In the genomic region with DNA sequence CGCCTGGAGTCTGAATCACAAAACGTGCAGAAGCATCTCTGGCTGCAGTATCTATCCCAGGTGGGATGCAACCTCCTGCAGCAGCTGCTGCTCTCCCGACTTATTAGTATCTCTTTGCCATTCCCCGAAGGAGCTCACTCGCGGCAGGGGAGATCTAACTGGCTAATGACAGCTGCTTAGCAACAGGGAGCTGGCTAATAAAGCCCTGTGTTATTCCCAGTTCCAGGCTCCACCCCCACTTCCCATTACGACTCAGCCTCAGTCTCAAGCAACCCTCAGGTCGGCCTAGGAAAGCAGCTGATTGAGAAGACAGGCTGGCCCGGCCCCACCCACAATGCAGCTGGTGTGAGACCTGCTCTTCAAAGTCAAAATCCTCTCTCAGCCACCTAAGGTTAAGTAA, we compare ENCODE assay signal across 8 mouse cellular contexts. TPM values are rescaled to one million over a fixed set of nuclear protein-coding genes. Genes with fewer than 3 reads are reported as not detected.
A peak's percentile ranks its signal among the peaks of the same experiment; 100 is the strongest.
DNase-seq lines count a peak whose midpoint lies in the region; ATAC-seq lines count a peak whose summit lies in the region.

No protein-coding gene starts in this region.

- H3K4me2 ChIP-seq in intestine, embryonic 16.5 days (ENCODE audit: low read depth, low read length): peak overlapping the region; percentile 37
- H3K4me2 ChIP-seq in midbrain, embryonic 16.5 days (ENCODE audit: low read length): peak overlapping the region; percentile 48

- no peaks in the 10 kb centered on the region for H3K27me3 ChIP-seq in embryonic facial prominence, embryonic 10.5 days (replicated peaks; ENCODE audit: low read depth, poor library complexity, severe bottlenecking)
- no peaks in the 10 kb centered on the region for H3K27me3 ChIP-seq in intestine, embryonic 16.5 days (replicated peaks; ENCODE audit: control insufficient read depth, insufficient read depth, low read length)
- H3K27me3 ChIP-seq in midbrain, embryonic 16.5 days (ENCODE audit: control insufficient read depth, insufficient read depth, low read depth, low read length): no peaks in the 10 kb centered on the region

- H3K9ac ChIP-seq in intestine, embryonic 16.5 days (ENCODE audit: low read depth, low read length): no peak overlapping the region
- 0 out of 2 replicates have a peak overlapping the region, but pooled peaks have one; percentile 40 for H3K9ac ChIP-seq in midbrain, embryonic 16.5 days (ENCODE audit: low read depth, low read length)

- intact Hi-C loops in left cerebral cortex, postnatal 14 days (cut with DNase I): no loop called here

- peak; percentile 37 for DNase-seq in ovary, postnatal 14 days (ENCODE audit: low spot score)
- DNase-seq in ovary, postnatal 10 days (ENCODE audit: low spot score): no peak
- DNase-seq in embryonic facial prominence, embryonic 10.5 days (ENCODE audit: low spot score): peak; percentile 72
- DNase-seq in heart, adult 18-20 months: peak; percentile 64 to 73
- DNase-seq in left cerebral cortex, postnatal 14 days (ENCODE audit: low spot score in 2 of 2): peak; percentile 69 to 83
- DNase-seq in spleen, postnatal 4 days (ENCODE audit: low spot score in 2 of 2): no peak

- WGBS in embryonic facial prominence, embryonic 10.5 days: 3% methylated on average over 9 of the region's 9 CpGs
- 3% methylated on average over 9 of the region's 9 CpGs for WGBS in intestine, embryonic 16.5 days
- WGBS in midbrain, embryonic 16.5 days: 2% methylated on average over 9 of the region's 9 CpGs

- H3K9me3 ChIP-seq in embryonic facial prominence, embryonic 10.5 days: no peaks in the 10 kb centered on the region
- H3K9me3 ChIP-seq in intestine, embryonic 16.5 days (ENCODE audit: control insufficient read depth, low read length): no peaks in the 10 kb centered on the region
- no peaks in the 10 kb centered on the region for H3K9me3 ChIP-seq in midbrain, embryonic 16.5 days (replicated peaks; ENCODE audit: control insufficient read depth, low read length, poor library complexity, severe bottlenecking)

- no peaks in the 10 kb centered on the region for H3K36me3 ChIP-seq in embryonic facial prominence, embryonic 10.5 days (replicated peaks)
- no peaks in the 10 kb centered on the region for H3K36me3 ChIP-seq in intestine, embryonic 16.5 days (ENCODE audit: control insufficient read depth, insufficient read depth, low read length)
- no peaks in the 10 kb centered on the region for H3K36me3 ChIP-seq in midbrain, embryonic 16.5 days (ENCODE audit: control insufficient read depth, insufficient read depth, low read length)

- peak; percentile 91 for ATAC-seq in intestine, embryonic 16.5 days
- peak; percentile 91 for ATAC-seq in midbrain, embryonic 16.5 days

- H3K27ac ChIP-seq in embryonic facial prominence, embryonic 10.5 days (replicated peaks): no peak overlapping the region; the same call in 1 of the 2 replicates
- no peak overlapping the region for H3K27ac ChIP-seq in intestine, embryonic 16.5 days (ENCODE audit: low read length)
- peak overlapping the region; percentile 77 for H3K27ac ChIP-seq in midbrain, embryonic 16.5 days (ENCODE audit: low read length)

- peaks cover 23% of the 10 kb centered on the region for H3K4me1 ChIP-seq in embryonic facial prominence, embryonic 10.5 days
- H3K4me1 ChIP-seq in intestine, embryonic 16.5 days (ENCODE audit: control insufficient read depth, insufficient read depth, low read length): peaks cover 5% of the 10 kb centered on the region
- H3K4me1 ChIP-seq in midbrain, embryonic 16.5 days (ENCODE audit: control insufficient read depth, insufficient read depth, low read length): peaks cover 13% of the 10 kb centered on the region

- peak overlapping the region; percentile 14; the same call in 1 of the 2 replicates for H3K4me3 ChIP-seq in embryonic facial prominence, embryonic 10.5 days
- H3K4me3 ChIP-seq in intestine, embryonic 16.5 days (ENCODE audit: low read length): no peak overlapping the region
- H3K4me3 ChIP-seq in midbrain, embryonic 16.5 days (ENCODE audit: low read depth, low read length): no peak overlapping the region; the same call in 1 of the 2 replicates

RNA-seq across cellular contexts. Expression of gene Sgsm2, which starts 20.1 kb away (rescaled TPM):
- 4.4 and 4.7 TPM in 2 replicates for polyA plus RNA-seq in embryonic facial prominence, embryonic 10.5 days (2016; fragmentation: Nextera tagmentation; extraction: Ambion mirVana)
- total RNA-seq in heart, adult 18-20 months (2021): 1 to 10 TPM; 5.3 to 5.7 TPM
- 4.2 and 4.5 TPM in 2 replicates for polyA plus RNA-seq in intestine, embryonic 16.5 days (2015; fragmentation: Nextera tagmentation; extraction: Ambion mirVana)
- 10 to 100 TPM; 65.9 to 68.4 TPM for total RNA-seq in left cerebral cortex, postnatal 14 days (2021)
- 30.3 and 31.8 TPM in 2 replicates for polyA plus RNA-seq in midbrain, embryonic 16.5 days (2015; fragmentation: Nextera tagmentation; extraction: Ambion mirVana)

RNA-seq across cellular contexts. Expression of gene Tsr1, which starts 21.1 kb away (rescaled TPM):
- polyA plus RNA-seq in embryonic facial prominence, embryonic 10.5 days (2016; fragmentation: Nextera tagmentation; extraction: Ambion mirVana): 52.9 and 59.4 TPM in 2 replicates
- 10 to 100 TPM; 18.4 to 20.4 TPM for total RNA-seq in heart, adult 18-20 months (2021)
- polyA plus RNA-seq in intestine, embryonic 16.5 days (2015; fragmentation: Nextera tagmentation; extraction: Ambion mirVana): 44.0 and 48.1 TPM in 2 replicates
- 10 to 100 TPM; 29.6 to 33.0 TPM for total RNA-seq in left cerebral cortex, postnatal 14 days (2021)
- 27.6 and 30.2 TPM in 2 replicates for polyA plus RNA-seq in midbrain, embryonic 16.5 days (2015; fragmentation: Nextera tagmentation; extraction: Ambion mirVana)

RNA-seq across cellular contexts. Expression of gene Mnt, which starts 46.1 kb away (rescaled TPM):
- polyA plus RNA-seq in embryonic facial prominence, embryonic 10.5 days (2016; fragmentation: Nextera tagmentation; extraction: Ambion mirVana): 5.2 and 5.3 TPM in 2 replicates
- 1 to 10 TPM; 5.8 to 6.3 TPM for total RNA-seq in heart, adult 18-20 months (2021)
- 3.1 and 4.0 TPM in 2 replicates for polyA plus RNA-seq in intestine, embryonic 16.5 days (2015; fragmentation: Nextera tagmentation; extraction: Ambion mirVana)
- 10 to 100 TPM; 31.5 to 32.0 TPM for total RNA-seq in left cerebral cortex, postnatal 14 days (2021)
- polyA plus RNA-seq in midbrain, embryonic 16.5 days (2015; fragmentation: Nextera tagmentation; extraction: Ambion mirVana): 7.6 and 8.6 TPM in 2 replicates

RNA-seq across cellular contexts. Expression of gene Smg6, which starts 48.8 kb away (rescaled TPM):
- polyA plus RNA-seq in embryonic facial prominence, embryonic 10.5 days (2016; fragmentation: Nextera tagmentation; extraction: Ambion mirVana): 19.5 and 21.0 TPM in 2 replicates
- total RNA-seq in heart, adult 18-20 months (2021): 10 to 100 TPM; 17.1 to 20.5 TPM
- 10.7 and 11.4 TPM in 2 replicates for polyA plus RNA-seq in intestine, embryonic 16.5 days (2015; fragmentation: Nextera tagmentation; extraction: Ambion mirVana)
- 10 to 100 TPM; 22.0 to 22.9 TPM for total RNA-seq in left cerebral cortex, postnatal 14 days (2021)
- 14.6 and 17.4 TPM in 2 replicates for polyA plus RNA-seq in midbrain, embryonic 16.5 days (2015; fragmentation: Nextera tagmentation; extraction: Ambion mirVana)

RNA-seq across cellular contexts. Expression of gene Srr, which starts 48.9 kb away (rescaled TPM):
- 15.4 and 17.7 TPM in 2 replicates for polyA plus RNA-seq in embryonic facial prominence, embryonic 10.5 days (2016; fragmentation: Nextera tagmentation; extraction: Ambion mirVana)
- total RNA-seq in heart, adult 18-20 months (2021): 10 to 100 TPM; 25.5 to 26.8 TPM
- polyA plus RNA-seq in intestine, embryonic 16.5 days (2015; fragmentation: Nextera tagmentation; extraction: Ambion mirVana): 18.0 and 19.6 TPM in 2 replicates
- total RNA-seq in left cerebral cortex, postnatal 14 days (2021): 100 to 1,000 TPM; 101 to 103 TPM
- 40.9 and 44.2 TPM in 2 replicates for polyA plus RNA-seq in midbrain, embryonic 16.5 days (2015; fragmentation: Nextera tagmentation; extraction: Ambion mirVana)

Comparison
In these comparisons a context has a peak if more than half of its experiments do, and no peak if none do; other contexts are left out.
1. DNase-seq: peak in ovary, postnatal 14 days (single experiment), embryonic facial prominence, embryonic 10.5 days (single experiment), heart, adult 18-20 months (2 of 2) and left cerebral cortex, postnatal 14 days (2 of 2); none in ovary, postnatal 10 days (single experiment) and spleen, postnatal 4 days (0 of 2).